Mouse (Mus musculus): ENCODE measurements at regions not wholly inside any gene's neighbourhood (a gene's known extent, or its start where the extent isn't known, plus 50 kb on each side); places are given as distances from the start of the nearest gene placed in this dataset.
A peak's percentile ranks its signal among the peaks of the same experiment; 100 is the strongest.

GRCm38 (mm10) chr14:24081911-24082558, 67.7 kb upstream of the Kcnma1 start:
- peak; percentile 46 to 56 for DNase-seq (ENCODE audit: low spot score in 2 of 2)

DNA sequence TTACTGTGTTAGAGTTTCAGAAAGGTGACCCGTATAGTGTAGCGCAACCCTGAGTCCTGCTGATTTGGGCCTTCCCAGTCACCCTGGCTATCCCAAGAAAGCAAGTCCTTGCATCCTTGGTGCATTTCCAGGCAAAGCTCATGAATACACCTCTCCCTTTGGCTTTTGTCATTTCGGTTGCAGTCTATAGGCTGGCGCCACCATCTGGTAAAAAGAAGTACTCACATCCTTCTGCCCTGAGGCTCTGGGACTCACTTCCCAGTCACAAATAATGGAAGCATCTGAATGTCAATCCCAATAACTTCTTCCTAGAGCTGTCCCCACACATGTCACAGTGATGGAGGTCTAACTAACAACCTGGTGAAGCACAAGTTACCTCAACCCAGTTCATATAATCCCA, 54.4 kb upstream of the Kcnma1 start:
- DNase-seq (ENCODE audit: low spot score in 2 of 2): no peak

GRCm38 (mm10) chr14:24067657-24068056, 53.4 kb upstream of the Kcnma1 start:
- DNase-seq (ENCODE audit: low spot score in 2 of 2): peak; percentile 34 to 64

DNA sequence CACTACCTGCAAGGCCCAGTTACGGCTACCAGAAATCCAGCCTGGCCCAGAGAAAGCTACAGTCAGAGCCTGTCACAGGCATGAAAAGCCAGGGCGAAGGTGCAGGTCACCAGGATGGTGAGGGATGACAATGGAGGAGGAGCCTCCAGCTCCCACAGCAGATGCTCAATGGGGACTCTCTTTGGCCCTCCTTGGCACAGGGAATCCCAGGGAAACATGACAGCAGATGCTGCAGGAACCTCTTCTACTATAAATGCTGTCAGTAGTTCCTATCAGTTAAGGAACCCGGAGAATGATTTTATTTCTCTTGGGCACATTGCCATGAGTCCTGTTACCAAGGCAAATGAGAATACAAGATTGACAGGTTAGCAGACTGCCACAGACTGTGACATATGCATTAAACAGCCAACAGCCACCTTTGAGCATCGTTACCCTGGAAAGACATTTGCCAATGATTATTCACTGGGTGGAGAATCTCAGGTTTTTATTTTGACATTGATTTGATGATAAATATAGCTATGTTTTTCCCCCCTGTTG, 51.0 kb upstream of the Kcnma1 start:
- no peak for DNase-seq (ENCODE audit: low spot score in 2 of 2)

All from frontal cortex, postnatal 10 days (tissue).